Mouse (Mus musculus) E14TG2a.4 (cell line): ENCODE results near the gene Synpr.

Source experiments
- H3K27me3 ChIP-seq: 2 replicates; pipeline ENCODE4 v1.6.1; 2014; ENCODE audit warnings: low read length, control low read depth; ENCODE audit not compliant: insufficient read depth
- H3K36me3 ChIP-seq: 2 replicates; pipeline ENCODE4 v1.6.1; 2014; ENCODE audit warnings: low read length, control low read depth; ENCODE audit not compliant: insufficient read depth
- H3K4me1 ChIP-seq: replicated peaks from 2 replicates; pipeline ENCODE4 v1.6.1; 2014; ENCODE audit warnings: low read depth, low read length, control low read depth
- H3K4me3 ChIP-seq: replicated peaks from 2 replicates; pipeline ENCODE4 v1.5.1; 2014; ENCODE audit warnings: mild to moderate bottlenecking, low read length
- H3K9me3 ChIP-seq: 2 replicates; pipeline ENCODE4 v1.6.1; 2014; ENCODE audit warnings: low read length, control low read depth
- CTCF ChIP-seq: conservative IDR thresholded peaks from 2 replicates; pipeline ENCODE4 v1.5.1; 2014; ENCODE audit warnings: low read length
- NANOG ChIP-seq: IDR thresholded peaks from 2 replicates; pipeline ENCODE4 v1.6.1; 2014; ENCODE audit warnings: borderline replicate concordance, low read length, mixed read lengths
- POU5F1 ChIP-seq: IDR thresholded peaks from 2 replicates; pipeline ENCODE4 v1.6.1; 2014; ENCODE audit warnings: low read length, borderline replicate concordance

The Synpr gene

DNA sequence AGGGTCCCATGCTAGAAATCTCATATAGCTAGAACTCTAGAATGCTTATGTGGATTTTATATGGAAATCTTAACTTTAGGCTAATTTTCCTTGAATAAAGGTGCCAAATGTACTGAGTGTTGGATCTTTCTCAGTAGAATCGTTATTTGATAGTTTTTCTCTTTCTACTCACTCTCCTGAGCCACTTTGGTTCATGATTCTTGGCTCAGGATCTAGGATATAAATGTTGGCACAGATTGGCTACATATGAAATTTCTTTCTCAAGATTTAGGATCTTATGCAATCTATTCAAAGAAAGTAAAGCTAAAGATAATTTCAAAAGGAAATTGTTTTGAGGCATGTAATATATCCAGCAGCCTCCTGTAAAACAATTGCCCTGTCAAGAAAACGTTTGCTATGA lies 263.2 kb downstream of the Synpr start:
- TF ChIP-seq POU5F1 (no peak), NANOG (no peak), CTCF (no peak)
- no peaks in the 10 kb centered on the region for H3K9me3 ChIP-seq
- H3K36me3 ChIP-seq, result no peaks in the 10 kb centered on the region
- no peaks in the 10 kb centered on the region for H3K4me1 ChIP-seq
- no peak overlapping the region for H3K4me3 ChIP-seq
- H3K27me3 ChIP-seq, result no peaks in the 10 kb centered on the region

DNA sequence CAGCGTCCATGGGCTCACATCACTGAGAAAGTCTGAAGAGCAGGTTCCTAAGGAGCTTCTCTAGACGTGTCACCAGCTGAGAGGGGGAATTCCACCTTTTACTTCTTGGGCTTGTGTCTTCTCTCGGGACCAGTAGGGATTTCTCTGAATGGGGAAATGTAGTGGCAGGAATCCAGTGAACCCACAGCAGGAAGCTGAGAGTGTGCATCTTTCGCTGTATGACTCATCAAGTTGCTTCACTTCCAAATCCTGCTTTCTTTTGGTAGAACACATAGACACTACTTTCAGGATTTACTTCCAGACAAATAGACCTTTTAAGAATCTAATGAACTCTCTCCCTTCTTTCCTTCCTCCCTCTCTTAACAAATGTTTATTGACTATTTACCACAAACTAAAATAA lies 266.6 kb downstream of the Synpr start:
- Histone ChIP-seq H3K9me3 (no peaks in the 10 kb centered on the region), H3K4me3 (no peak overlapping the region), H3K27me3 (no peaks in the 10 kb centered on the region), H3K36me3 (no peaks in the 10 kb centered on the region), H3K4me1 (no peaks in the 10 kb centered on the region)
- TF ChIP-seq CTCF, result no peak
- no peak for TF ChIP-seq POU5F1
- no peak for TF ChIP-seq NANOG

DNA sequence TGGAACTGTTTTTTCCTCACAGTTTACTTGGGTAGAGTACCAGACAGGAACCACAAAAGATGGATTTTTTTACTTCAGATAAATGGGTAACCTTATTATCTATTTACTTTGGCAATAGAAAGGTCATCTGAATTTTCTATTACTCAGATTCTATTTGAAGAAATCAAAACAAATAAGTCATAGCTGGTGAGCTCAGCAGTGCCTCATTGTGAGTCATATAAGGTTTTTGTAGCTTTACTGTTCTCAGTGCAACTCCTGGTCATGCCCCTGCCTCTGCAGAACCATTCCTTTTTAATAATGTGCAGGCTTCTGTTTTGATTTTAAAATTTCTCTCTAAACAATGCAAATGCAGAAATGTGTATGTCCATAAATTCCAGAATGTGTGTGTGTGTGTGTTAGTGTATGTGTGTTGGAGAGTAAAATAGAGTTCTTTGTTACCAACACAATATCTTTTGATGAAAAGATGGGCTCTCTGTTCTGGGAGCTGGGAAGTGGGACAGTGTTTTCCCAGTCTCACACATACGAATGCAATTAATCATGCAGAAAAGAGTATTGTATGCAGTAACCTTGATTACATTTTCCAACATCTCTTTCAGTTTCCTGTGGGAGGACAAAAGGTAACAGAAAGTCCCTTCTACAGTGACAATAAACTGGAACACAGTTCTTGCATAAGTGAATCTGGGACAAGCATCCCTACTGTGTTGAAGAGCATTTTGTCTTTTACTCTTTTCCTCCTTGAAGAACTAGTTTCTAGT lies 269.2 kb downstream of the Synpr start:
- Histone ChIP-seq H3K9me3 (no peaks in the 10 kb centered on the region), H3K4me1 (no peaks in the 10 kb centered on the region), H3K27me3 (no peaks in the 10 kb centered on the region), H3K36me3 (no peaks in the 10 kb centered on the region), H3K4me3 (no peak overlapping the region)
- TF ChIP-seq NANOG (no peak), CTCF (no peak), POU5F1 (no peak)

DNA sequence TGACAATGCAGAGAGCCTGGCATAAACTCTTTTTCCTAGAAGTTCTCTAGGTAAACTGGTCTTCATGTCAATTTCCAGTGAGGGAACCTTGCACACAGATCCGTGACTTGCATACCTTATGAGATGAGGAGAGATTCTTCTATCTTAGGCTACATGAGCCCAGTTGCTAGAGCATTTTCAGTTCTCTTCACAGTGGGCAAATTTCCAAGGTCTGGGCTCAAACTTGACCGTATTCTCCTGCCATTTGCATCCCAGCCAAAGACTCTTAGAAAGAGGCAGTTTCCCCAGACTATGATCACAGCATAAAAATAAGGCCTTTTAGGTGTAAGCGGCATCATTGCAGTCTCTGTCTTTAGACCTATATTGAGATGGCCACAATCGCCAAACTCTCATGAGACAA lies 270.1 kb downstream of the Synpr start:
- Histone ChIP-seq H3K4me1 (no peaks in the 10 kb centered on the region), H3K9me3 (no peaks in the 10 kb centered on the region), H3K27me3 (no peaks in the 10 kb centered on the region), H3K36me3 (no peaks in the 10 kb centered on the region), H3K4me3 (no peak overlapping the region)
- TF ChIP-seq CTCF (no peak), NANOG (no peak), POU5F1 (no peak)

DNA sequence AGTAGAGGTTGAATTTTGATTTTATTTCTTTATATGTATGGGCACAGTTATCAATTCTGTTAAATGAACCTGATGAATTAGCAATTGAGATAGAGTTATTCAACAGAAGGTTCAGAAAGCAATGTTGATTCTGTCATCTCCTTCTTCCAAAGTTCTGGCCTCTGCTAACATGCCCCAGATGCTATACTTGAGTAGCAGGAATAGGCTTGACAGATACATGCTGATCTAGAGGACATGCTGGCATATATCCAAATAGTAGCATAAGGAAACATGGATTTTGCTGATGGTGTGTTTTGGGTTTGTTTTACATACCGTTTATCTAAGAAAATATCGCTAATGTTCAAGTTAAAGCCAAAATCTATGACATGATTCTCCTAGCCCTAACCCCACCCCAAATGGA lies 273.5 kb downstream of the Synpr start:
- no peaks in the 10 kb centered on the region for H3K27me3 ChIP-seq
- no peak for TF ChIP-seq CTCF
- no peak for TF ChIP-seq POU5F1
- no peak for TF ChIP-seq NANOG
- no peaks in the 10 kb centered on the region for H3K36me3 ChIP-seq
- no peaks in the 10 kb centered on the region for H3K9me3 ChIP-seq
- no peak overlapping the region for H3K4me3 ChIP-seq
- H3K4me1 ChIP-seq, result no peaks in the 10 kb centered on the region

DNA sequence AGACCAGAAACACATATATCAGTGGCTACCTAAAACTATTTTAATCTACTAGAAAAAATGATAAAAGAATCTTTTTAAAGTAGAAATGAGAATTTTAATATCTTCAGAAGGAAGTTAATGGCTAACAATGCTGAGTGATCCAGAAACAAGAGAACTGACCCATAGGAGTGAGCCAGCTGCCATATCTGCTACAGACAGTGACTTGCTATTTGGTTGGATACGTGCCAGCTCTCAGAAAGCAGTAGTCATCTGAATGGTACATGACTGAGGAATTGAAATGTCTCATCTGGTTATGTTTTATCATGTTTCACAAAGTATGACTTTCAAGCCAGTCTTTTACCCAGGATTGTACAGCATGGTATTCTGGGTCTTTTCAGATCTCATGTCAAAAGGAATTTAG lies 282.7 kb downstream of the Synpr start:
- Histone ChIP-seq H3K4me1 (no peaks in the 10 kb centered on the region), H3K27me3 (no peaks in the 10 kb centered on the region), H3K36me3 (no peaks in the 10 kb centered on the region), H3K9me3 (no peaks in the 10 kb centered on the region), H3K4me3 (no peak overlapping the region)
- TF ChIP-seq POU5F1, result no peak
- no peak for TF ChIP-seq CTCF
- no peak for TF ChIP-seq NANOG

DNA sequence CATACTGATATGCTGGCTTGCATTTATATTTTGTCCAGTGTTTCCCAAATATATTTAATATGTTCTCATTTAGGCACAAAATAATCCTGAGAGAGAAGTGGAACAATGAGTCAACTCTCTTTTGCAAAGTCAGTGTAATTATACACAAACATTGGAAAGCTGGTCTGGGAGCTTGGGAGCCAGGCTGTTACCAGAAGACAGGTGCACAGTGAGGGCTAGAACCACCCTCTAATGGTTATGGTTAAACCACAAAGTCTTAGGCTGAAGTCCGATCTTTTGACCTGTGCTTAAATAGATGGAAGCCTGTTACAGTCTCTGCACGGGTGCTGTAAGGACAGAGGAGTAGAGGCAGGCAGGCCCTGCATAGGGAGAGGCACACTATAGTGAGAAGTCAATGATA lies 283.4 kb downstream of the Synpr start:
- H3K4me3 ChIP-seq, result no peak overlapping the region
- H3K4me1 ChIP-seq, result no peaks in the 10 kb centered on the region
- no peaks in the 10 kb centered on the region for H3K27me3 ChIP-seq
- H3K9me3 ChIP-seq, result no peaks in the 10 kb centered on the region
- TF ChIP-seq POU5F1, result no peak
- H3K36me3 ChIP-seq, result no peaks in the 10 kb centered on the region

DNA sequence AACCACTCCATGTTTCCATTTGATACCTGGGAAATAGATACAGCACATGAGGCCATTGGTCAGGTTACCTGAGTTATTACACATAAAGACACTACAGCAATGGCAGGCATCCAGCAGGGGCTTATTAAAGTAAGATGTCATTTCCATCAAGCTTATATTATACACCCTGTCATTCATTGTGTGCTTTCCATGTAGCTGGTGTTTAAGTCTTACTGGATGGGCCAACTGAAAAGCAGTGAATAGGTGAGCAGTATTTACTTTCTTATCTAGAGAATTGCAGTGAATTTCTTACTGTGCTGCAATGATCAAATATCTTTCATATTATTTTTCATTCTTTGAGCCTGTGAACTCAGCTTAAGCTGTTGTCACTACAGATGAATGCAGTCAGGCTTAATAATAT lies 287.4 kb downstream of the Synpr start:
- TF ChIP-seq NANOG, result no peak
- no peak overlapping the region for H3K4me3 ChIP-seq
- no peaks in the 10 kb centered on the region for H3K9me3 ChIP-seq
- no peaks in the 10 kb centered on the region for H3K36me3 ChIP-seq
- H3K4me1 ChIP-seq, result no peaks in the 10 kb centered on the region
- no peaks in the 10 kb centered on the region for H3K27me3 ChIP-seq

DNA sequence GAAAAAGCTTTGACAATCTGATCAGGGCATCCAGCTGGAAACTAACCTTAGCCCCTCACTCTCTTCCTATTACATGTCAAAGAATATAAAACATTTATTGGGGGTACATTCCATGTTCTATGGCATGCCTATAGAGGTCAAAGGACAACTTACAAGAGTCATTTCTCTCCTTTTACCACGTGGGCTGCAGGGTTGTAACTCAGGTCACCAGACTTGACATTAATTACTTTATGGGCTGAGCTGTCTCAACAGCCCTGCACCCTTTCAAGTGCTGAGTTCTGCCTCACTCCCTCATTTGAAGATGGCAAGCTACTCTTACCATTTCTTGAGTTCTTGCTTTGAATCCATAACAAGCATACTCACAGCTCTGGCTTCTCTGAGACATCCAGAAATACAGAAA lies 287.9 kb downstream of the Synpr start:
- no peak for TF ChIP-seq CTCF
- TF ChIP-seq POU5F1, result no peak
- no peak for TF ChIP-seq NANOG
- no peaks in the 10 kb centered on the region for H3K4me1 ChIP-seq
- no peaks in the 10 kb centered on the region for H3K36me3 ChIP-seq
- H3K27me3 ChIP-seq, result no peaks in the 10 kb centered on the region
- no peak overlapping the region for H3K4me3 ChIP-seq
- H3K9me3 ChIP-seq, result no peaks in the 10 kb centered on the region

DNA sequence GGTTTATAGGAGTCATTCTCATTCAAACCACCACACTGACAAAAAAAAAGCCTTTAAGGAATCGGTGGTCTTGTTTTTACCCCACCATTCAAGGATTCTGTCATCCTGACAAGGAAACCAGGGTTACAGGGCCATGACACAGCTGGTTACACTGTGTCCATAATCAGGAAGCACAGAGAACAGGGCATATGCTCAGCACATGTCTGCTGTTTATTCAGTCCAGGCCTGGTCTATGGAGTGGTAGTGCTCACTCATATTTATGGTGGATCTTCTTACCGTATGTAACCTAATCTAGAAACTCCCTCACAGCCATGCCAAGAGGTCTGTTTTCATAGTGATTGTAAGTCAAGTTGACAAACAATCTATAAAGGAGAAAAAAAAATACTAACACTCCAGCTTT lies 293.5 kb downstream of the Synpr start:
- H3K4me1 ChIP-seq, result no peaks in the 10 kb centered on the region
- TF ChIP-seq NANOG (no peak), POU5F1 (no peak), CTCF (no peak)
- no peaks in the 10 kb centered on the region for H3K9me3 ChIP-seq
- H3K4me3 ChIP-seq, result no peak overlapping the region
- H3K27me3 ChIP-seq, result no peaks in the 10 kb centered on the region
- no peaks in the 10 kb centered on the region for H3K36me3 ChIP-seq
